Mouse (Mus musculus): ENCODE results near the gene Rcor2. TPM values are rescaled to one million over a fixed set of nuclear protein-coding genes. Genes with fewer than 3 reads are reported as not detected.

Rcor2 gene
- 11.7 and 11.8 TPM in 2 replicates for polyA plus RNA-seq (2012; rRNA removed)

DNA sequence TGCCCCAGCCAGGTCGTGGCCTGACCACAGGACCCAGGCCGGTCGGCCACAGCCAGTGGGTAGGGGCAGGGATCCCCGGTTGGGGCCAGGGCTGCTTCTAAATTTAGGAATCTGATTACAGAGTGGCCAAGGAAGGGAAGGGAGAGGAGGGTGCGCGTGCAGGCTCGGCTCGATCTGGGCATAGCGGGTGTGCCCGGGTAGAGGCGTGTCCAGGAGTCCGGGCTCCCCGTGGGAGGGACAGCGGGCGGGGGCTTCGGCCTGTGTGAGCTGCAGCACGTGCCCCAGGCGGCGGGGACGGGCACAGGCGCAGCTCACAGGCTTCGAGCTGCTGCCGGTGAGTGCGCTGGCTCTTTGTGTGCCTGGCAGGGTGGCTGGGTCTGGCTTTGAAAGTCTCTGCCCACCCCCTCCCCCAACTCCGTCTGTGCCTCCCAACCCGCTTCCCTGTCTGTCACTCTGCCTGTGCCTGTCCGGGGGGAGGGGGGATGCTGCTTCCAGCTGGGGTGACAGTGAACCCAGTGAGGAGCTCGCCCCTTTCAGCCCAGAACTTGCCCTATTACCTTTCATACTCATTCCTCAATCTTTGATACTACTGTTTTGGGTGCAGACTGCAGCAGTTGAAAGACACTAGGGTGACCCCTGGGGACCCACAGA lies at the start of gene Rcor2:
Rcor2 (plus strand) TSS at position 235 of the 651 bp plus-strand sequence.
- DNase-seq (ENCODE audit: low read depth), result no peak

- no peak for DNase-seq (ENCODE audit: low read depth)
Measured at GRCm38 (mm10) chr19:7217926-7218267, 49.2 kb upstream of the Rcor2 start.

DNA sequence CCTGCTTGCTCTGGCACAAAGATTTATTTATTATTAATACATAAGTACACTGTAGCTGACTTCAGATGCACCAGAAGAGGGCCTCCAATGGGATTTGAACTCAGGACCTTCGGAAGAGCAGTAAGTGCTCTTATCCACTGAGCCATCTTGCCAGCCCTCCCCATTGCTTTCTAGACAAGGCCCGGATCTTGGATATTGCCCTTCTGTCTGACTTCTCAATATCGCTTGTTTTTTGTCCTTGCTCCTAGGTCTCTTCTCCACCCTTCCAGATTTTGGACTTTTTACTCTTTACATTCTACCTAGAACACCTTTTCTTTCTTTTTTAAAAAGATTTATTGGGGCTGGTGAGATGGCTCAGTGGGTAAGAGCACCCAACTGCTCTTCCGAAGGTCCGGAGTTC lies 48.4 kb upstream of the Rcor2 start:
- DNase-seq (ENCODE audit: low read depth), result no peak

DNA sequence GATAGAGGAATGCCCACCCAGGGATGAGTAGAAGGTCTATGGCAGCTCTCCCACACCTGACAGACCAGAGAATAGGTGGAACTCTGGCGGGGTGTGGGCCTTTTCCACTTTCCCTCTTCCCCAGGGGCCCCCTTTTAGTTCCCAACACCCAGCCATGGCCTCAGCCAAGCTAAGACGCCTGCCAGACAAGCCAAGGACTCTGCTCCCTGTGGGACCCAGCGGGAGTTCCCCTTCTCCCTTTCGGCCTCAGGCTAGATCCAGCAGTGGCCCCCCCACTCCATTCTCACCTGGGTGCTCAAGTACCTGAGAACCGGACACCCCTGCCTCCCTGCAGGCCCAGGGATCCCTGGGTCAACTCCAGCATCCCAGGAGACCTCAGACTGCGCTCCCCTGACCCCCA lies 44.9 kb upstream of the Rcor2 start:
- no peak for DNase-seq (ENCODE audit: low read depth)

- no peak for DNase-seq (ENCODE audit: low read depth)
Measured at GRCm38 (mm10) chr19:7223488-7223887, 43.6 kb upstream of the Rcor2 start.

GRCm38 (mm10) chr19:7224253-7224652 lies 42.9 kb upstream of the Rcor2 start:
- no peak for DNase-seq (ENCODE audit: low read depth)

- DNase-seq (ENCODE audit: low read depth), result no peak
Measured at GRCm38 (mm10) chr19:7225096-7225690, 41.9 kb upstream of the Rcor2 start.

DNA sequence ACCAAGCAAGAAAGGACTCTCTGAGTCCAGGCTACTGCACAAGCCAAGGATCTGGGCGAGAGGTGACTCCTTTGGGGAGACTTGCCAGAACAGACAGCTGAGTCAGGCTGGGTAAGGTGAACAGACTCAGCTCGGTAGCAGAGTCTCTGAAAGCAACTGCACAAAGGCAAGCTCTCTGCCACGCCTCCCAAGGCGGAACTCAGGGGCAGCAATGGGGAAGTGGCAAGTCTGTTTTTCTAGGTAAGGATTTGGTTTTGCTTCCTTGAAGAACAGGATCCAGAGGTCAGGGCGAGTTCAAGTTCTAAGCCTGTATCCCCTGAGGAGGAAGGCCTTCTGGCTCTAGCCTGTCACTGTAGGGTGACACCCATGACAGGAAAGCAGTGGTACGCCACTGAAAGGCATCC lies 40.6 kb upstream of the Rcor2 start:
- DNase-seq (ENCODE audit: low read depth), result no peak

DNA sequence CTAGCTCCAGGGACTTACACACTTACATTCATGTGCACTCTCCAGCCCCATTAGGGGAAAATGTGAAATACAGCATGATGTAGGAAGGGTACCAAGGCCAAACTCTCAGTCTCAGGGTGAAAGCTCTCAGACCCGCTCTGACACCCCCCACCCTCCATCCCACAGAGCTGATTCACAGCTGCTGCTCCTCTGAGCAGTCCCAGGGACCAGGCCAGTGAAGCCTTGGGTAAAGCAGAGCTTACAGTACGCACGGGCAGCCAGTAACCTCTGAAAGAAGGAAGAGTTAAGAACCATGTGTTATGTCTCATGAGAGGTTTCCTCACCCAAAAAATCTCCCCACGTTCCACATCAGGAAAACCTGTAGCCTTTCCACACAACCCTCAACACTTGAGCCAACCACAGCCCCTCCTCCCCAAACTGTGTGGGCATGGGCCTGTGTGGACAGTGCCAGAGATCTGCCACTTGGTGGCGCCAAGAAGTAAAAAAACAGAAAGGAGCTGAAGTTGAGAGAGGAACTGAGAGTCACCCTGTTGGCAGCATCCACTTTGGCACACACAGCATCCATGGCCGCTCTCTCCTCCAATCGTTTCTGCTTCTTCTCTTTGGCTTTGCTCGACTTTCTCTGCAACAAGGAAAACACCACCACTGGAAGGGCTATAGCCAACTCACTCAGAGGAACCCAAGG lies 32.4 kb upstream of the Rcor2 start:
- DNase-seq (ENCODE audit: low read depth), result no peak

GRCm38 (mm10) chr19:7235461-7235860 lies 31.7 kb upstream of the Rcor2 start:
- DNase-seq (ENCODE audit: low read depth), result no peak

DNA sequence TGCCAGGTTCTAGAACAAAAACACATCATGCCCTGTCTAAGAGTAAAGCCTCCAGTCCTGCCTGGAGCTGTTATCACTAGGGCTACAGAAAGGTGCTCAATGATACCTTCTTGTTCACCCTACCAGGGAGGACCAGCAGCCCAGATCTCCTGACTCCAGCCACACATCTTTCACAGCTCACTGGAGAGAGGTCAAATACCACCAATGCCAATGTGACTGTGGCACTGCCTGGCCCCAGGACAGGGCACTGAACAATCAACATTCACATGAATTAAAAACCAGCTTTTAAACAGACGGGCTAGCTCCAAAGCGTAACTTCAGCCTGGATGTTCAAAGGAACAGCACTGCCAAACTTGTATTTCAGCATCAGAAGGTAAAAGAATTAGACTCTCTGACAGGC lies 31.1 kb upstream of the Rcor2 start:
- no peak for DNase-seq (ENCODE audit: low read depth)

DNA sequence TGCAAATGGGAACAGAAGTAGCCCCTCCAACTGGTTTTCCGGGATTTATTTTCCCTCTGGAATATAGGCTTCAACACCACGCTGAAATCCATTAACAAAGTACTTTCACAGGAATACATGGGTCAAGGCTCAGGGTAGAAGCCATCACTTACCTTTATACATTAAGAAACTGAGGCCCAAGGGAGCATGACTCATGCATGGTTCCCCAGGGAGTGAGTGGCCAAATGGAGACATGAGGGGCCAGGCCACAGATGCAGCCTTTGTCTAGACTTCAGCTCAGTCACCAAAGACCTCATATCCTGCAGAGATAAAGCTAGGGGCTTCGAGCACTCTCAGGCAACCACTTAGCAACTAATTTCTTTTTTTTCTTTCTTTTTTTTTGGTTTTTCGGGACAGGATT lies 30.4 kb upstream of the Rcor2 start:
- DNase-seq (ENCODE audit: low read depth), result no peak

DNA sequence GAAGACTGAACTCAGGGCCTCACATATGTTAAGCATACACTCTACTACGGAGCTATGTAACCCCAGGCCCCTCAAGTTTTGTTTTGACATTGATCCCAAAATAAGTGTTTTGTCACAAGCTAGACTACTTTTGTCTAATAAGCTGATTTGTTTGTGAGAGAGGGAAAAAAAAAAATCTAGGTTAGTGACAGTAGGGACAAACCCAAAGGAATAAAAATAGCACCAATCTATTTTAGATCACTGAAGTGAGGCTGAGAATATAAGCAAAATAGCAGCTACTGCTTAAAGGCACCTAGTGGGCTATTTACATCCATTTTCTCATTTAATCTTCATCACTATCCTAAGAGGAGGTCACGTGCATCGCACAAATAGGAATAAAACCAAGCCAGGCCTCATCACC lies 27.6 kb upstream of the Rcor2 start:
- DNase-seq (ENCODE audit: low read depth), result no peak

- no peak for DNase-seq (ENCODE audit: low read depth)
Measured at GRCm38 (mm10) chr19:7240291-7240690, 26.8 kb upstream of the Rcor2 start.

DNA sequence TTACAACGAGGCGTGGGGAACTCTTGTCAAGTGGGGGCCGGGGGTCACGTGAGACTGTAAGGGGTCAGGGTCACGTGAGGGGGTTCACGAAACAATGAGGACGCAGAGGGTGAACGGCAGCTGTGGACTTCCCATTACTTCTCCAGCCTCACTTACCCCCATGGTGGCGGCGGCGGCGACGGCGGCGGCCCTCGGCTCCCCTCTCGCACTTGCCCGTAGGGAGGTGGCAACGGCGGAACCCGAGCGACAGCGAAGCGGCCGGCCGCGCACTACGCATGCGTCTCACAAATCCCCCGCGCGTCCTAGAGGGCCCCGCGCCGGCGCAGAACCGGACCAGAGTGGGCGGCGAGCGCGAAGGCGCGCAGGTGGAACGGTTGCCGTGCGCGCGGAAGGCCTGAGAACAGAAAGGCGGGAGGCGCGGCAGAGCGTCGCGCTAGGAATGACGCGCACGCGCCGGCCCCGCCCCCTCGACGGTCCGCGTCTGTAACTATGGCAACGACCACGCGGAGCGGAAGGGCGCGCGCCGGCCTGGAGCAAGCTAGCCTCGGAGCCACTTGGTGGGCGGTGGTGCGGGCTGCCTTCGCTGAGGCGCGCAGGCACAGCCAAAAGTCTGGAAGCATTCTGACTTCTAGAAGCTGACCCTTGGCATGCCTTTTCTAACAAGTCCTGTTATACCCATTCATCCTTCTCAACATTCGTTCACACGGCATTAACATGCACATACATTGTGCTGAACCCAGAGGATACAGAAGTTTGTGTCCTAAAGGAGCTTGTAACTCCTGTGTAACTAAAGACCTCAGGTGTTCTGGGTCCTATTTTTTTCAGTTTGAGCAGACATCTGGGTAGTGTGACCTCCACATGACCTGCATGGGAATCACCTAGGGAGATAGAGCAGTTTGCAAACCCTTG lies 26.1 kb upstream of the Rcor2 start, which contains the start of gene Naa40:
Naa40 (minus strand) TSS at position 402 of the 909 bp plus-strand sequence.
- DNase-seq (ENCODE audit: low read depth), result no peak

GRCm38 (mm10) chr19:7246021-7246420 lies 21.1 kb upstream of the Rcor2 start:
- DNase-seq (ENCODE audit: low read depth), result no peak

DNA sequence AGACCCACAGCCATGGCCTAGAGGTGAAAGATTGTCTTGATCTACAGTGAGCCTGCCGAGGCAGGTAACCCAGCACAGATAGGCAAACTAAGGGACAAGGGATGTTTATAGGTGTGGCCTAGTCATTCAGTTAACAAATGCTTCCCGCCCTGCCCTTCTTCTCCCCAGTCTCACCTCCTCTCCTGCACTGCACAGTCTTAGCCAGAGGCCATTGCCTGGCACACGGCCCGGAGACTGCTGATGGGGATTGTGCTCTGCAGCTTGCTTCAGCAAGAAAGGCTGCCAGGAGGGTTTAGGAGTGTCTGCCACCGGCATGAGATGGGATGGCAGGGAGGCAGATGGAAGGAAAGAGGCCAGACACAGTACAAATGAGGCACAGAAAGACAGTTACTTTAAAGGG lies 9.2 kb upstream of the Rcor2 start:
- no peak for DNase-seq (ENCODE audit: low read depth)

DNA sequence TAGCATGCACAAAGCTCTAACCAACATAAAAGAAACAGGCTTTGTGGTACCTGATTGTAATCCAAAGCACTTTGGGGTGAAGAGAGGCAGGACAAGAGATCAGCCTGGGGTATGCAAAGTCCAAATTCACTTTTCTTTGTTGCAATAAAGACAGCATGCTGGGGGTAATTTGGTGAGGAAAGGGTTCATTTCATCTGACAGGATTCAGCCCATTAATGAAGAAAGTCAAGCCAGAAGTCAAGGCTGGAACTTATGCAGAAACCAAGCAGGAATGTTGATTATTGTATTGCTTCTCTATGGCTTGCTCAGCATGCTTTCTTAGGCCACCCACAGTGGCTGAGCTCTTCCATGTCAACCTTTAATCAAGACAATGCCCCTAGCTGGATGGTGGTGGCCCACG lies 5.6 kb upstream of the Rcor2 start:
- DNase-seq (ENCODE audit: low read depth), result no peak

DNA sequence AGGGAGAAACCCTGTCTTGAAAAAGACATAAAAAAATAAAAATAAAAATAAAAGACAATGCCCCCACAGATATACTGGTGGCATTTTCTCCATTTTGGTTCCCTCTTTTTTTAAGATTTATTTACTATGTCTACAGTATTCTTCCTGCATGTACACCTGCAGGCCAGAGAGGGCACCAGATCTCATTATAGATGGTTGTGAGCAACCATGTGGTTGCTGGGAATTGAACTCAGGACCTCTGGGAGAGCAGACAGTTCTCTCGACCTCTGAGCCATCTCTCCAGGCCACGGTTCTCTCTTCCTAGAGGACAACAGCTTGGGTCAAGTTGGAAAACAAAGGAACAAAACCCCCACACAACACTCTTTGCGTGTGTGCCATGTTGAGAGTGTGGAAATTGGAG lies 5.2 kb upstream of the Rcor2 start:
- DNase-seq (ENCODE audit: low read depth), result no peak

GRCm38 (mm10) chr19:7262592-7262991 lies 4.5 kb upstream of the Rcor2 start:
- no peak for DNase-seq (ENCODE audit: low read depth)

DNA sequence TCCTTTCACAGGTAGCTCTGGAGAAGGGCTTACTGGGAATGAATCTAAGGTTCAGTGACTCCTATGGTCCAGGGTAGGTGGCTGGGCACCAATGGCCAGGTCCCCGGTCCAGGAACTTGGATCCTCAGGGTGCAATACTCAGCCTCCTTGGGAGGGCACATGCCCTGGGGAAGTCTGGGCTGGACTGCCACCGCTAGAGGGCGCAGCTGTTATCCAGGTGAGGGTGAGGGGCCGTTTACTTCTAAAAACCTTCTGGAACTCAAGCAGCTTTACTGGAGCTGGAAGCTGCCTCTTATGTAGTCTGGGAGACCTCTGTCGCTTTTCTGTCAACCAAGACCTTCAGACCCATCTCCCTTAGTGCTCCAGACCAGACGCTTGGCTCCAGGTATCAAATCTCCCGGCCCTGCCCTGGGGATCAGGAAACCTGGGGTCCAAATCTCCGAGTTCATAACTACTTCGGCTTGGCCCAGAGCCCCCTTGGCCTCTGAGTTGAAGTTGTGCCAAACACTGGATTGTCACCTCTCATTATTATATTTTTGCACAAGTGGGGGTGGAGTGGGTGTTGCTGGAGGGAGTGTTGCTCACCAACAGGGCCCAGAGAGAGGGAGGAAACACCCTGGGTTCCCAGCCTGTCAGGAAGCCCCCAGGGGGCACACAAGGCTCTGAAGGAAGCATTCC lies 2.9 kb upstream of the Rcor2 start:
- DNase-seq (ENCODE audit: low read depth), result no peak

Data from gonadal fat pad, adult 2 months (tissue).